Mouse (Mus musculus) embryonic facial prominence, embryonic 14.5 days (tissue): ENCODE measurements at regions not wholly inside any gene's neighbourhood (a gene's known extent, or its start where the extent isn't known, plus 50 kb on each side); places are given as distances from the start of the nearest gene placed in this dataset.

Experiments used
- ATAC-seq: fragments of 200-750 bp; cut with Nextera tagmentation; 2 replicates; pipeline ENCODE4 v1.8.0; 2017; ENCODE audit warnings: low read depth, moderate number of reproducible peaks, moderate TSS enrichment
- DNase-seq: peaks from one replicate; pipeline ENCODE4 v3.0.0-alpha.2; 2015; ENCODE audit warnings: low spot score
- H3K27ac ChIP-seq: fragments of 300-500 bp; sonication (generic); replicated peaks from 2 replicates; pipeline ENCODE4 v1.5.1; 2014; ENCODE audit warnings: low read depth, mild to moderate bottlenecking, low read length, moderate library complexity
- H3K27me3 ChIP-seq: fragments of 300-500 bp; sonication (generic); replicated peaks from 2 replicates; pipeline ENCODE4 v1.6.1; 2014; ENCODE audit warnings: low read length; ENCODE audit not compliant: control insufficient read depth, insufficient read depth
- H3K36me3 ChIP-seq: fragments of 300-500 bp; sonication (generic); 2 replicates; pipeline ENCODE4 v1.6.1; 2014; ENCODE audit warnings: low read length, mixed read lengths; ENCODE audit not compliant: control insufficient read depth, insufficient read depth
- H3K4me1 ChIP-seq: fragments of 300-500 bp; sonication (generic); 2 replicates; pipeline ENCODE4 v1.6.1; 2014; ENCODE audit warnings: antibody characterized with exemption, low read length; ENCODE audit not compliant: control insufficient read depth, insufficient read depth
- H3K4me2 ChIP-seq: fragments of 300-500 bp; sonication (generic); 2 replicates; pipeline ENCODE4 v1.6.1; 2014; ENCODE audit warnings: low read depth, mild to moderate bottlenecking, low read length, moderate library complexity, mixed read lengths
- H3K4me3 ChIP-seq: fragments of 300-500 bp; sonication (generic); 2 replicates; pipeline ENCODE4 v1.5.1; 2014; ENCODE audit warnings: low read depth, mild to moderate bottlenecking, low read length
- H3K9ac ChIP-seq: fragments of 300-500 bp; sonication (generic); 2 replicates; pipeline ENCODE4 v1.6.1; 2014; ENCODE audit warnings: low read depth, mild to moderate bottlenecking, low read length, moderate library complexity, mixed read lengths
- H3K9me3 ChIP-seq: fragments of 300-500 bp; sonication (generic); 2 replicates; pipeline ENCODE4 v1.6.1; 2016; ENCODE audit warnings: low read length; ENCODE audit not compliant: control insufficient read depth
- WGBS: fragments of 180-500 bp; shearing (Covaris S2); extraction: QIAGEN DNeasy Blood & Tissue Kit; methylation state at CpG from one replicate; pipeline ENCODE4 v1.1.7; 2014; 5-methylcytosine and 5-hydroxymethylcytosine counted together

DNA sequence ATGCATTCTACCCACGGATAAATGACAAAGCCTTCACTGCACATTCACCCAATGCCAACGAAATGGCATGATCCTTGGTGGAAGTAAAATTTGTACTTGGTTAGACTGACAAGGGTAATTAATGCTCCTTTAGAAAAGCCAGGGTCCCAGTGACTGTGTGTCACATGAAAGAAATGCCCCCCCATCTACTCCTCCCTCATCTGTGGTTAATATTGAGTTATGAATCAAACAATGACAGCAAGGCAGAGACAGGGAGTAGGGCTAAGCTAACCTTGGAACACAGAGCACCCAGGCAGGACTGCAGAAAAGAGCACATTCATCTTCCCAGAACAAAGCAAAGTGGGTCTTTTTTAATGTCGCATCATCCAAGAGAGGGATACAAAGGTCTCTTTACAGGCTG, 209.1 kb upstream of the Zbtb20 start:
- Histone ChIP-seq H3K27me3 (no peaks in the 10 kb centered on the region), H3K36me3 (no peaks in the 10 kb centered on the region), H3K9ac (no peak overlapping the region), H3K4me3 (no peak overlapping the region), H3K9me3 (no peaks in the 10 kb centered on the region), H3K4me2 (no peak overlapping the region), H3K4me1 (no peaks in the 10 kb centered on the region), H3K27ac (no peak overlapping the region)
- 75% methylated on average over 3 of the region's 3 CpGs for WGBS
- DNase-seq = no peak
- no peak for ATAC-seq

DNA sequence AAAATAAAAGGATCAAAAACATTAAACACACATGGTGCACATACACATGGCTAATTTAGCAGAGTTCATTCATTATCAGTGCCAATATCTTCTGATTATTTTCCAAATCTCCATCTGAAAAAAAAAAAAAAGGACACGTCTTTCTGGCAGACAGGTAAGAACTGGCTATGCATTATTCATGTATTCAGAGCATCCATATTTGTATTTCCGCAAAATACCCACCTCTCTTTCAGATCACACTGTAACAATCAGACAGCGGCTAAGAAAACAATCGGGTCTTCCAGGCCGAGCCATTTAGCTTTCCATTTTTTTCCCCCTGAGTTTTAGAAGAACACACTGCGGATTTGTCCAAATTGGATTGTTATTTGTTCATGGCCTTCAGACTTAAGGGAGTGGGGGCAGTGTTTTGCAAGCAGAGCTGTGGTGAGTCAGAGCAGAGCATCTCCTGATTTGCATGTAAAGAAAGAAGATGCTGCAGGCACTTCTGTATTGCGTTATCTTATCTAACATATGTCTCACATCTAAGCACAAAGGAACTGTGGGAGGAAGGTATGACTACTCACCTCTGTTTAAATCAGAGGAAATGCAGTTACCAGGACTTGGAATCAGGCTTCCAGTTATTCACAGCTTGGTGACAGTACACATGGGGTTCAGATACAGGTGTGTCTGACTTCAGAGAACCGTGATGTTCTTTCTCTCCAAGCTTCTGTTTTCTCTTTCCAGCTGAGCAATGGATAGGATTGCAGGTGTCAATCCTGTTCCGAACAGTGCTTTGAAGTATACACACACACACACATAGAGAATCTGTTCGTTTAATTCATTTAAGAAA, 223.6 kb upstream of the Zbtb20 start:
- DNase-seq = no peak
- H3K27me3 ChIP-seq = no peaks in the 10 kb centered on the region
- 79% methylated on average over 10 of the region's 10 CpGs for WGBS
- no peaks in the 10 kb centered on the region for H3K4me1 ChIP-seq
- H3K4me2 ChIP-seq = no peak overlapping the region
- ATAC-seq = no peak
- no peak overlapping the region for H3K27ac ChIP-seq
- H3K9ac ChIP-seq = no peak overlapping the region
- no peak overlapping the region for H3K4me3 ChIP-seq
- no peaks in the 10 kb centered on the region for H3K36me3 ChIP-seq
- no peaks in the 10 kb centered on the region for H3K9me3 ChIP-seq

DNA sequence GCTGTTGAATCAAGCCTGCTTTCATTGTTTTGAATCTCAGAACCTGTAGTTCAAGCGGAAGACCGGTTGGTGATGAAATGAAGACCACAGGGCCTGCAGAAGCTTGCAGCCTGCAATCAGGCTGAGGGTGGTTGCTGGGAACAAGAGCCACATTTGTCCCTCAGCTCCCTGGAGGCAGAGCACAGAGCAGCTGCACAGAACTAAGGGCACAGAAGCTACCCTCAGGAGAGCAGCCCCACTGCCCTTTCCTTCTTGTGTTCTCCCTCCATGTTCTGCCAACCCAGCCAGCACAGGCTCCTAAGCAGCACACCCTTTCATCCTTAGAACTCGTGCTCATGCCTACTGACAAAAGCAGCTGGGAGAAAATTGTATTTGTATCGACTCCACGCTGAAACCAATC, 225.9 kb upstream of the Zbtb20 start:
- ATAC-seq (peak; percentile 33; the same call in 1 of the 2 replicates), DNase-seq (peak; percentile 32)
- H3K9ac ChIP-seq = no peak overlapping the region
- 44% methylated on average over 5 of the region's 5 CpGs for WGBS
- H3K4me3 ChIP-seq = no peak overlapping the region
- no peaks in the 10 kb centered on the region for H3K36me3 ChIP-seq
- no peak overlapping the region for H3K27ac ChIP-seq
- H3K27me3 ChIP-seq = no peaks in the 10 kb centered on the region
- no peaks in the 10 kb centered on the region for H3K9me3 ChIP-seq
- no peaks in the 10 kb centered on the region for H3K4me1 ChIP-seq
- H3K4me2 ChIP-seq = no peak overlapping the region

DNA sequence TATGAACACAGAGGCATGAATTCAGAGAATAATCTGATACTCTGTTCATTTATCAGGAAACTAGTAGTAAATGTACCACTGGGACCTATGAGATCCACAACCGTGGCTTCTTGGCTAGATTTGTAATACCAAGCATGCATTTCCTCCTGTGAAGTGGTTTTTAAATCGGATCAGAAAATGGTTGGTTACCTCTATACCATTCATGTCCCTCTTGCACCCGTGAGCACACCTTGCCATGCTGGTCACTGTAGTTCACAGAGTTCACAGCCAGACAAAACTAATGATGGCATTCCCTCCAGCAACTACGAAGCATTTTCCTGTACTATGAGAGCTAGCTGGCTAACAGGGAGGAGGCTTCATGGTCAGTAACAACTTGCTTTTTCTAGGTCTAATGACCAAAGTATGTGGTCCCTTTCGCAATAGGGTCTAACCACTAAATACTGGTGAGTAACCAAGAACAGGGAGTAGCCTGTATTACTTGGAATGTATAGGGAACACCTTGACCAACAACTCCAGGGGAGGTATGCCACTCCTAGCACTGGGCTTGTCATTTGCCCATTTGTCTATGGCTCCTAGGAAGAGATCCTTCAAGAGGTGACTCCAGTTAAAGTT, 227.0 kb upstream of the Zbtb20 start:
- Histone ChIP-seq H3K4me3 (no peak overlapping the region), H3K9me3 (no peaks in the 10 kb centered on the region), H3K4me2 (no peak overlapping the region), H3K27ac (no peak overlapping the region), H3K36me3 (no peaks in the 10 kb centered on the region), H3K9ac (no peak overlapping the region), H3K27me3 (no peaks in the 10 kb centered on the region), H3K4me1 (no peaks in the 10 kb centered on the region)
- DNase-seq = no peak
- WGBS = 91% methylated on average over 5 of the region's 5 CpGs
- ATAC-seq = no peak

DNA sequence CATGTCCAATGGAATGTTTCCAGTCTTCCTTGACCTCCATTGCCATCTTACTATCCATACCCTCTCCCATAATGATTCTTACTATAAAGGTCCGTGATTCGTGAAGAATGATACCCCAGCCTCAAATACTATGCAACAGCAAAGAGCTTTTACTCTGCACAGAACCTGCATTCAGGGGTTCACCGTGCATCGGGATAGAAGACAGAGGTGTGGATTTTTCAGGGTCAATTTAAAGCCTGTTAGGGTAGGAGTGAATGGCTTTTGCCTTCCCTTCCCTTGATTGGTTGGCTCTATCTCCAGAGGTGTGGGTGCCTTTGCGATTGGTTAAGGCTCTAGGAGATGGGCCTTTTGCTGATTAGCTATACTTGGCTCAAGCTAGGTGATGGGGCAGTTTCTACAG, 227.9 kb upstream of the Zbtb20 start:
- WGBS = 93% methylated on average over 5 of the region's 5 CpGs
- ATAC-seq = no peak
- Histone ChIP-seq H3K9me3 (no peaks in the 10 kb centered on the region), H3K27me3 (no peaks in the 10 kb centered on the region), H3K27ac (no peak overlapping the region), H3K4me2 (no peak overlapping the region), H3K9ac (no peak overlapping the region), H3K4me1 (no peaks in the 10 kb centered on the region), H3K4me3 (no peak overlapping the region), H3K36me3 (no peaks in the 10 kb centered on the region)
- DNase-seq = no peak

DNA sequence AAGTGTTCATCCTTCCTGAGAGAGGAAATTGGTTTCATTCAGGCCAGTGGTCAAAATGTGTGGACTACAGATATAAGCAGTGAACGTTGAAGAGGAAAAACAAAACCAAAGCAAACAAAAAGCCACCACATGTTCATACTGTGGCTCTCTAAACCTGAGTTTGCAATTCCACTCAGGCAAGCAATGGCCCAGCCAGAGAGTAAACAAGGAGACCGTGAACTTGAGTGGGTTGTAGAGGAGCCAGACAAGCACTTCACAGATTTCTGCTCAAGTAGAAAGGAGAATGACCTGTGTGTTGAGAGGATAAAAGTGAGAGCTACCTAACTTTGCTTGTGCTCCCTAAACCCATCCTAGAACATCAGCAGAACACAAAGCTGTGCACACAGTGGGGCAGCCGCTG, 239.9 kb upstream of the Zbtb20 start:
- ATAC-seq (no peak), DNase-seq (no peak)
- WGBS = 75% methylated on average over 3 of the region's 3 CpGs
- no peak overlapping the region for H3K27ac ChIP-seq
- no peak overlapping the region for H3K4me2 ChIP-seq
- H3K27me3 ChIP-seq = no peaks in the 10 kb centered on the region
- no peak overlapping the region for H3K9ac ChIP-seq
- no peaks in the 10 kb centered on the region for H3K9me3 ChIP-seq
- H3K36me3 ChIP-seq = no peaks in the 10 kb centered on the region
- no peak overlapping the region for H3K4me3 ChIP-seq
- no peaks in the 10 kb centered on the region for H3K4me1 ChIP-seq

GRCm38 (mm10) chr16:42627675-42628074, 248.0 kb upstream of the Zbtb20 start:
- H3K27ac ChIP-seq = no peak overlapping the region
- H3K9me3 ChIP-seq = no peaks in the 10 kb centered on the region
- ATAC-seq = no peak
- 73% methylated on average over 3 of the region's 3 CpGs for WGBS
- DNase-seq = no peak
- H3K4me3 ChIP-seq = no peak overlapping the region
- H3K4me1 ChIP-seq = no peaks in the 10 kb centered on the region
- no peak overlapping the region for H3K4me2 ChIP-seq
- no peaks in the 10 kb centered on the region for H3K27me3 ChIP-seq
- no peaks in the 10 kb centered on the region for H3K36me3 ChIP-seq
- no peak overlapping the region for H3K9ac ChIP-seq

DNA sequence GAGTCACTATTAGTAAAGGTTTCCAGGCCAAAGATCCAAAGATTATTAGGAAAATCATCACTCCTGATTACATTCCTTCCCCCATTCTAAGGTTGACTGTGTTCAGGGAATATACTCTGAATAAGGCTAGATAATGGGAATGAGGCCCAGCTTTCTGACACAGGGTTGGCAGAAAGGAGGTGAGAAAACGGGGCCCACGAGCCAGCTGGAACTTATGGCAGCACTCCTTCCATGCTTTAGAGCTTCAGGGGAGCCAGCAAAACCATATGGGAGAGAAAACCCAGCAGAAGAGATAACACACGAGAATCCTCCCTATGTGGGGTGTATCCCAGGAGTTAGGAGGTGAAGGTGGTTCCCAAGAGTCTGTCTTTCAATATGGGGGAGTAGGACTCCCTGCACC, 259.8 kb upstream of the Zbtb20 start:
- Histone ChIP-seq H3K36me3 (no peaks in the 10 kb centered on the region), H3K9ac (no peak overlapping the region), H3K4me2 (no peak overlapping the region), H3K4me3 (no peak overlapping the region), H3K27ac (no peak overlapping the region), H3K4me1 (no peaks in the 10 kb centered on the region), H3K27me3 (no peaks in the 10 kb centered on the region), H3K9me3 (no peaks in the 10 kb centered on the region)
- DNase-seq = no peak
- no peak for ATAC-seq
- 77% methylated on average over 3 of the region's 3 CpGs for WGBS

- no peaks in the 10 kb centered on the region for H3K36me3 ChIP-seq
- H3K4me1 ChIP-seq = no peaks in the 10 kb centered on the region
- H3K9ac ChIP-seq = no peak overlapping the region
- ATAC-seq = no peak
- no peak overlapping the region for H3K4me3 ChIP-seq
- H3K27ac ChIP-seq = no peak overlapping the region
- H3K4me2 ChIP-seq = no peak overlapping the region
- DNase-seq = no peak
- no peaks in the 10 kb centered on the region for H3K9me3 ChIP-seq
- no peaks in the 10 kb centered on the region for H3K27me3 ChIP-seq
- 87% methylated on average over 2 of the region's 2 CpGs for WGBS
These were observed 263.7 kb upstream of the Zbtb20 start for GRCm38 (mm10) chr16:42612011-42612410.
